Mouse (Mus musculus) liver, embryonic 16.5 days (tissue): Measurements from ENCODE around the gene Acoxl. TPM values are rescaled to one million over a fixed set of nuclear protein-coding genes. Genes with fewer than 3 reads are reported as not detected.

ENCODE experiments used
- ATAC-seq: fragments of 200-750 bp; cut with Nextera tagmentation; 2 replicates; pipeline ENCODE4 v1.8.0; 2017; ENCODE audit warnings: low read depth, mild to moderate bottlenecking, moderate number of reproducible peaks, moderate library complexity
- H3K27ac ChIP-seq: fragments of 300-500 bp; sonication (generic); 2 replicates; pipeline ENCODE4 v1.5.1; 2014; ENCODE audit warnings: mild to moderate bottlenecking, low read length
- H3K27me3 ChIP-seq: fragments of 300-500 bp; sonication (generic); 2 replicates; pipeline ENCODE4 v1.6.1; 2014; ENCODE audit warnings: low read depth, low read length, mixed read lengths; ENCODE audit not compliant: control insufficient read depth, insufficient read depth
- H3K36me3 ChIP-seq: fragments of 300-500 bp; sonication (generic); 2 replicates; pipeline ENCODE4 v1.6.1; 2014; ENCODE audit warnings: mild to moderate bottlenecking; ENCODE audit not compliant: control insufficient read depth, insufficient read depth
- H3K4me1 ChIP-seq: fragments of 300-500 bp; sonication (generic); 2 replicates; pipeline ENCODE4 v1.6.1; 2014; ENCODE audit warnings: low read depth, low read length, mixed read lengths; ENCODE audit not compliant: control insufficient read depth
- H3K4me2 ChIP-seq: fragments of 300-500 bp; sonication (generic); 2 replicates; pipeline ENCODE4 v1.6.1; 2014; ENCODE audit warnings: low read depth, low read length, mixed read lengths
- H3K4me3 ChIP-seq: fragments of 300-500 bp; sonication (generic); 2 replicates; pipeline ENCODE4 v1.5.1; 2014; ENCODE audit warnings: low read depth, mild to moderate bottlenecking, low read length
- H3K9ac ChIP-seq: fragments of 300-500 bp; sonication (generic); 2 replicates; pipeline ENCODE4 v1.6.1; 2014; ENCODE audit warnings: low read depth, low read length
- H3K9me3 ChIP-seq: fragments of 300-500 bp; sonication (generic); replicated peaks from 2 replicates; pipeline ENCODE4 v1.6.1; 2016; ENCODE audit warnings: low read length; ENCODE audit not compliant: control insufficient read depth
- WGBS: fragments of 180-500 bp; shearing (Covaris S2); extraction: QIAGEN DNeasy Blood & Tissue Kit; methylation state at CpG from one replicate; pipeline ENCODE4 v1.1.7; 2014; ENCODE audit not compliant: insufficient replicate concordance; 5-methylcytosine and 5-hydroxymethylcytosine counted together
- polyA plus RNA-seq: library from polyadenylated mRNA; unstranded; fragments of >200 nt; fragmentation: Nextera tagmentation; extraction: Ambion mirVana; gene quantifications from 2 replicates; pipeline ENCODE4 v1.2.1, GENCODE M21; 2015

Gene Acoxl
- polyA plus RNA-seq = 0.04 and 0.05 TPM in 2 replicates

- H3K27me3 ChIP-seq = peaks cover 23% of the 10 kb centered on the region
- no peaks in the 10 kb centered on the region for H3K36me3 ChIP-seq
- H3K27ac ChIP-seq = no peak within 1 kb of the TSS
- no peak within 1 kb of the TSS for H3K4me2 ChIP-seq
- H3K9ac ChIP-seq = no peak within 1 kb of the TSS
- no peak within 1 kb of the TSS for H3K4me3 ChIP-seq
- H3K9me3 ChIP-seq = no peaks in the 10 kb centered on the region
- WGBS = 51% methylated on average over 7 of the region's 7 CpGs
- ATAC-seq = no peak
- no peaks in the 10 kb centered on the region for H3K4me1 ChIP-seq
Measured at GRCm38 (mm10) chr2:127838576-127838975, at the start of gene Acoxl. Gene Acoxl (plus strand): TSS chr2:127838876.

- Histone ChIP-seq H3K27ac (peak overlapping the region; percentile 46), H3K4me3 (peak overlapping the region; percentile 81), H3K4me1 (peaks cover 17% of the 10 kb centered on the region), H3K27me3 (no peaks in the 10 kb centered on the region), H3K9ac (peak overlapping the region; percentile 75), H3K9me3 (no peaks in the 10 kb centered on the region), H3K36me3 (no peaks in the 10 kb centered on the region), H3K4me2 (peak overlapping the region; percentile 84)
- no peak; the same call in 1 of the 2 replicates for ATAC-seq
- 3% methylated on average over 11 of the region's 11 CpGs for WGBS
Measured at GRCm38 (mm10) chr2:127789138-127789537, 49.5 kb upstream of the Acoxl start.

GRCm38 (mm10) chr2:127789651-127790270 lies 48.9 kb upstream of the Acoxl start:
- Histone ChIP-seq H3K27ac (no peak overlapping the region), H3K4me3 (peak overlapping the region; percentile 81), H3K9me3 (no peaks in the 10 kb centered on the region), H3K4me2 (peak overlapping the region; percentile 84), H3K9ac (peak overlapping the region; percentile 75; the same call in 1 of the 2 replicates), H3K4me1 (peaks cover 17% of the 10 kb centered on the region), H3K27me3 (no peaks in the 10 kb centered on the region), H3K36me3 (no peaks in the 10 kb centered on the region)
- WGBS = 26% methylated on average over 9 of the region's 9 CpGs
- ATAC-seq = no peak

- H3K9ac ChIP-seq = peak within 1 kb of the TSS; percentile 72
- H3K27ac ChIP-seq = peak within 1 kb of the TSS; percentile 64
- no peaks in the 10 kb centered on the region for H3K27me3 ChIP-seq
- 1% methylated on average over 37 of the region's 37 CpGs for WGBS
- H3K9me3 ChIP-seq = no peaks in the 10 kb centered on the region
- H3K4me1 ChIP-seq = peaks cover 17% of the 10 kb centered on the region
- H3K4me3 ChIP-seq = peak within 1 kb of the TSS; percentile 75
- peak; percentile 88 for ATAC-seq
- no peaks in the 10 kb centered on the region for H3K36me3 ChIP-seq
- peak within 1 kb of the TSS; percentile 67 for H3K4me2 ChIP-seq
Measured at GRCm38 (mm10) chr2:127791919-127792603, 46.6 kb upstream of the Acoxl start, which contains the start of gene Mtln. Gene Mtln (minus strand): TSS chr2:127792488.

GRCm38 (mm10) chr2:127831401-127832102 lies 7.1 kb upstream of the Acoxl start, which contains the start of gene Bub1:
Gene Bub1 (minus strand): TSS chr2:127831865.
- Histone ChIP-seq H3K4me1 (peaks cover 12% of the 10 kb centered on the region), H3K9ac (peak within 1 kb of the TSS; percentile 88), H3K36me3 (peaks cover 2% of the 10 kb centered on the region; the same call in 1 of the 2 replicates), H3K4me3 (peak within 1 kb of the TSS; percentile 96), H3K9me3 (no peaks in the 10 kb centered on the region), H3K4me2 (peak within 1 kb of the TSS; percentile 83), H3K27ac (peak within 1 kb of the TSS; percentile 39), H3K27me3 (no peaks in the 10 kb centered on the region)
- WGBS = 1% methylated on average over 56 of the region's 56 CpGs
- peak; percentile 99 for ATAC-seq

GRCm38 (mm10) chr2:127832103-127832832 lies 6.4 kb upstream of the Acoxl start:
- peaks cover under 1% of the 10 kb centered on the region; the same call in 1 of the 2 replicates for H3K36me3 ChIP-seq
- 21% methylated on average over 11 of the region's 11 CpGs for WGBS
- H3K27ac ChIP-seq = no peak overlapping the region
- H3K9ac ChIP-seq = peak overlapping the region; percentile 60
- peaks cover 12% of the 10 kb centered on the region for H3K4me1 ChIP-seq
- H3K4me3 ChIP-seq = peak overlapping the region; percentile 96
- no peaks in the 10 kb centered on the region for H3K9me3 ChIP-seq
- no peak for ATAC-seq
- H3K4me2 ChIP-seq = peak overlapping the region; percentile 83
- no peaks in the 10 kb centered on the region for H3K27me3 ChIP-seq

- H3K4me1 ChIP-seq = peaks cover 12% of the 10 kb centered on the region
- 12% methylated on average over 2 of the region's 2 CpGs for WGBS
- no peak for ATAC-seq
- no peak overlapping the region for H3K27ac ChIP-seq
- no peaks in the 10 kb centered on the region for H3K36me3 ChIP-seq
- H3K4me2 ChIP-seq = no peak overlapping the region; the same call in 1 of the 2 replicates
- H3K27me3 ChIP-seq = no peaks in the 10 kb centered on the region
- no peak overlapping the region for H3K4me3 ChIP-seq
- no peaks in the 10 kb centered on the region for H3K9me3 ChIP-seq
- H3K9ac ChIP-seq = no peak overlapping the region
Measured at GRCm38 (mm10) chr2:127832833-127833190, 5.9 kb upstream of the Acoxl start.

GRCm38 (mm10) chr2:127839425-127839824 lies 749 bp downstream of the Acoxl start:
- H3K36me3 ChIP-seq = no peaks in the 10 kb centered on the region
- no peaks in the 10 kb centered on the region for H3K9me3 ChIP-seq
- H3K27ac ChIP-seq = no peak overlapping the region
- H3K27me3 ChIP-seq = peaks cover 23% of the 10 kb centered on the region
- no peak overlapping the region for H3K4me3 ChIP-seq
- no peaks in the 10 kb centered on the region for H3K4me1 ChIP-seq
- no peak for ATAC-seq
- H3K9ac ChIP-seq = no peak overlapping the region
- WGBS = 22% methylated on average over 11 of the region's 11 CpGs
- no peak overlapping the region for H3K4me2 ChIP-seq
